Mouse (Mus musculus) cerebellum, adult (tissue): ENCODE results near the gene Angpt4.
A peak's percentile ranks its signal among the peaks of the same experiment; 100 is the strongest.

Experiments
- ATAC-seq: cut with Nextera tagmentation; 2 replicates; pipeline ENCODE4 v1.9.2; 2017; ENCODE audit warnings: mild to moderate bottlenecking, moderate library complexity, mixed read lengths; ENCODE audit not compliant: insufficient number of reproducible peaks, low FRiP score, low TSS enrichment

The Angpt4 gene

DNA sequence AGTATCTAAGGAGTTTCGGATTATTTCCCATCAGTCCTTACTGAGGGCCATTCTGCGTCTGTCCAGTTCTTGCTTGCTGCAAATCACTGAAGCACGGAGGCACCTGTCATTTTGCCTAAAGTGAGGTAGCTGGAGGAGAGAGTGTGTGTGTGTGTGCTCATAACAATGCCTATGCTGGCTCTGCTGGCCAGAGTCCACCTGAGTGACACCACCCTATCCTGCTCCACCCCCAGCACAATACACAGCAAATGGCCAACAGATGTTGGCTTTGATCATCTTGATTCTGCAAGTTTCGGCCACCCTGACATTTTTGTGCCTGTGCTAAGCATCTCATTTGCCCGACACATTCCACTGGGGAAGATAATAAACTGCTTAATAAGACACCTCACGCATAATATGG, 67.5 kb downstream of the Angpt4 start:
- no peak for ATAC-seq

DNA sequence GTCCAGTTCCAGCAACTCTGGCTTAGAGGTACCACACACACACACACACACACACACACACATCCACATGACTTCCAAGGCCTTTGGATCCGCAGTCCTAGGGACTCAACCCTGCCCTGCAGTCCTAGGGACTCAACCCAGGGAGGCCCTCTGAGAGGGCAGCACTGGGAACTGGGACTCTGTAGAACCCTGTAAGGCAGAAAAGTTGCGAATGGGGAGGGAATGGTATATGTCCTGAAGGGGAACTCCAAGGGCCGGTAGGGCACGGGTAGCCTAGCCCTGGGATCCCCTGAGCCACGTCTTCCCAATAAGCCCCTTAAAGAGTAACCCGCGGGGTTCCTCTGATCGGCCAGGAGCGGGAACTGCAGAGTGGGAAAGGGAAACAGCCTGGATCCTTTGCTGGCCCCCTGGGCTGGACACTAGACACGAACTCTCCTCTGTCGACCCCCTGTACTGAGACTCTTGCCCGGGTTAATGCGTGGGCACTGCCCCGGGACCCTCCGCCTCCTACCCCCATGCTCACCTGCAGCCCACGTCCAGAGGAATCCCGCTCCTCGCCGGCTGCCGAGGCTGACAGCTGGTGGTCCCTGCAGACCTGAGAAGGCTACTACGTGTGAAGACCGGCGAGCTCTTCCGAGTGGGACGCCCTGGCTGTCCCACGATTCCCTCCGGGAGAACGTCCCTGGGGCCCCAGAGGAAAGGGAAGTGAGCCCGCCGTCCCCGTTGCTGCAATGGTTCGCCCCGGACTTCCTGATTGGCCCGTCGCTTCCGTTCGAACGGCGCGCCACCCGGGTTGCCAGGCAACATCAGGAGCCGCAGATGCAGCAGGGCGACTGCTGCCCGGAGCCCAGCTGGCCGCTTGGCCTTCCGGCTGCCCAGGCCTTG, 68.7 kb downstream of the Angpt4 start, which contains the start of gene Fam110a:
Gene Fam110a, minus strand, starts transcription at position 750 of the 885 bp plus-strand sequence.
- ATAC-seq = peak; percentile 85

DNA sequence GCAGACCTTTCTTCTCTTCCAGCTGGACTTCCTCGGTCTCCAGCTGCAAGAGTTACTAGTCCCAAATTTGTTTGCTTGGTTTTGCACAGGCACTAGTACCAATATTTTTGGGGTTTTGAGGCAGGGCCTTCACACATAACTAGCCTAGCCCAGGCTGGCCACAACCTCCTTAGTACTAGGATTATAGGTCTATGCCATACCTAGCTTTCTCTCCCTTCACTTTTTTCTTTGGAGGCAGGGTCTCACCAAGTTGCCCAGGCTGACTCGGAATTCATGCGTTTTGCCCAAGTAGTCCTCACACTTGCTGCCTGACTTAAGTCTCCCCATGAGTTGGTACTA, 69.3 kb downstream of the Angpt4 start:
- no peak for ATAC-seq

DNA sequence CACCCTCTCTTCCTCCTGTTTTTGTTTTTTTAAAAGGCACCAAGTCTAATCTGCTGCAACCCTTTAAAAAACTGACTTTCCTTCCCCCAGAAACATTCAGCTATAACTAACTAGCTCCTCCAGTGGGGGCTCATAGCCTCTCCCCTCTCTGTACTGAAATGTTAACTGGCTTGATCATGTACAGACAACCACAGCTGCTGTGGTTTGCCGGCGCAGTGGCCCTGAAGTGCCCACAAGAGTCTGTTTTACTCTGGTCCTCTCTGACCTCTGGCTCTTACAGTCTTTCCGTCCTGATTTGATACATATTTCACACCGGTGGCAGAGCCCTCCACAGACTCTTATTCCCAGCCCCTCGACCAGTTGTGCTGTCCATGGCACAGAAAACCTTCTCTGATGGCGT, 70.3 kb downstream of the Angpt4 start:
- no peak for ATAC-seq

DNA sequence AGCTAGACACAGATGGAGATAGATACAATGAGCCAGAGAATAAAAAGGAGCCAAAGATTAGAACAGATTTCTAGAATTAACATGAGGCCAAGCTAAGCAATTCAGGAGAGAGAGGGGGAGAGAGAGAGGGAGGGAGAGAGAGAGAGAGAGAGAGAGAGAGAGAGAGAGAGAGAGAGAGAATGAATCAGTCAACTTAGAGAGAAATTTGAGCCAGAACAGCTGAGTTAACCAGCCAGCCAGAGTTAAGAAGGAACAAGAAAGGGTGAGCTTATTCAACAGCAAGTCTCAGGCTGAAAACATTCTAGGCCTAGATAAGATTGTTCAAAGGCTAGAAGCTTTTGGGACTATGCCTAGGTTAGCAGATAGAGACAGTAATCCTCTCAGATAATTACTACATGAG, 71.5 kb downstream of the Angpt4 start:
- ATAC-seq = no peak

DNA sequence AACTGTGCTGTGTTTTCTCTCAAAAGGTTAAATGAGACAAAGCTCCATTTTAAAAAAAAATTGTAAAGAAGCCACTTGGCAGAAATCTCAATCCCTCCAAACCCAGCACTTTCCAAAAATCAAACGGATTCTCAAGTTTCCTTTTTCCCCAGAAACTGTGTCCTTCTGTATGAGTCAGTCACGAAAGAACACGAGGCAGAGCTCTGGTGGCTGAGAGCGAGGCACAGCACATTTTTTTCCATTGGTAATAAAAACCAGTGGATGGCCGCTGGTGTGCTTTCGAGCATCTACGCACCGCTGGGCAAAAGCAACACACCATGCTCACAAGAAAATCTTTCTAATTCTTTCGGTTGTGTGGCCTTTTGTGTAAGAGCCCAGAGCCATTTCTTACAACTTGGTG, 73.0 kb downstream of the Angpt4 start:
- ATAC-seq = no peak

DNA sequence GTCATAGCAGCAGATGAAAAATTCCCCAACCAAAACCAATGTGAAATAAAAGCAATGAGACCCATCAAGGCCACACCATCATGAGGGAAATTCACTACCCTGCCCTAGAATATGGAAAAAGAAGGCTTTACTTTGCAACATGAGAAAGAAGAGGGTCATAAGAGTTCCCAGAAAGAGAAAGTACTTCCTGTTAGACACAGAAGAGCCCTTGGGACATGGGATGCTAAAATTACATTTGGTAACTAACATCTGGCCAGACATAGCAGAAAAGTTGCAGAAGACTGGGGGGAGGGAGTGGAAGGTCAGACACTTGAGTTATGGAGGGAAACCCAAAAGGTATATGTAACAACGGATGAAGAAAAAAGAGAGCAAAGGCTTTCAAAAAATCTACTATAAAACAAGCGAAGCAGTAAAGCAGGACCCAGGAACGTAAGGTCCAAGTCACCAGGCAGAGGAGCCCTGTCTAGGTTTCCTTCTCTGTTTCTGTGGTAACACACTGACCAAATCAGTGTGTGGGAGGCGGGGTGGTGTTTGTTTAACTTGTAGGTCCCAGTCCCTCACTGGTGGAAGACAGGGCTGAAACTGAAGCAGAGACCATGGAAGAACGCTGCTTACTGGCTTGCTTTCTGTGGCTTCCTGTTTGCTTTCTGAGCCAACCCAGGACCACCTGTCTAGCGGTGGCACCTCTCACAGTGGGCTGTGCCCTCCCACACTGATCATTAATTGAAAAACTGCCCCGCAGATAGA, 74.6 kb downstream of the Angpt4 start:
- no peak for ATAC-seq

DNA sequence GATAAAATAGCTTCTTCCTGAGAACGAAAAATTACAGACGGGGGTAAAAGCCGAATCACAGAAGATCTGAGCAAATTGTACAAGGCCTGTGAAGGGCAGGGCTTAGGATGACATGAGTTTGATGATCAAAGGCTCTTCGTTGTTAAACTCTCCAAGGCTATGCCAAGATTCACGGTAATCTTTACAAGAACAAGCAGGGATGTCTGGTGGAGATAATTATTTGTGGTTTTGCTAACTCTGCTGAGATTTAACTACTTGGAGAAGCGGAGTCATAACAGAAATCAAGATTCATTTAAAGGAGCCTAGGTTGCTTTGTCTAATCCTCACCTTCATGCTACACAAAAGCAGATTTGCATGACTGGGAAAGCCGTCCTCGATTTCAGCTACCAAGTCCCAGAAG, 75.9 kb downstream of the Angpt4 start:
- no peak for ATAC-seq

DNA sequence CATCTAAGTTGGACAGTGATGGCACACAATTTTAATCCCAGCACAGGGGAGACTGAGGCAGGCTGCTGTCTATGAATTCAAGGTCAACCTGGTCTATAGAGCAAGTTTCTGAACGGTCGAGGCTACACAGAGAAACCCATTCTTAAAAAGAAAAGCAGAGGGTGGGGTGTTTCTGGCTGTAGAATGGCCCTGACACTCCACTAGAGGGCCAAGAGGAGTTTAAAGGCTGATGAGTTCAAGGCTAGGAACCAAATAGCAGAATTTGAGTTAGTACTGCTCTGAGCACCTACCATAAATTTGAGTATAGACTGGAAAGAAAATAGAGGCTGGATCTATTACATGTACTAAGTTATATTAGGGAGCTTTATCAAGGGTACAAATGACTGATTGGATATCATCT, 78.0 kb downstream of the Angpt4 start:
- no peak for ATAC-seq

DNA sequence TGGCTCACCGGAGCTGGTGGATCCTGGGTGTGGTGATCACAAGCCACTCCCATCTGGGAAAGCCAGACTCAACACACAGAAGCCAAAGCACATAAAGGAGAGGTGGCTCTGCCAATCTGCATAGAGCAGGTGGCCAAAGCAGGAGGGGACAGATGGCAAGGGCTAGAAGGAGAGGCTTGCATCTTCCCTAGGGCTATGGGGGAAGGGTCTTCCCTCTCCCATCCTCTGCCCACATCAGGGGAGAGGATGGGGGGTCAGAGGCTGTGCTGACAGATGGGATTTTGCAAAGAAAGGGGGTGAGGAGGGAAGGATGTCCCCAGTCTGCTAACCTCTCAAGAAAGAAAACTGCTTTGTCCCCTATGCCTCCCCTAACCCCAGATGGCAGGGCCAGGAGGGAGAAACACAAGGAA, 80.0 kb downstream of the Angpt4 start:
- peak; percentile 38; the same call in 1 of the 2 replicates for ATAC-seq

DNA sequence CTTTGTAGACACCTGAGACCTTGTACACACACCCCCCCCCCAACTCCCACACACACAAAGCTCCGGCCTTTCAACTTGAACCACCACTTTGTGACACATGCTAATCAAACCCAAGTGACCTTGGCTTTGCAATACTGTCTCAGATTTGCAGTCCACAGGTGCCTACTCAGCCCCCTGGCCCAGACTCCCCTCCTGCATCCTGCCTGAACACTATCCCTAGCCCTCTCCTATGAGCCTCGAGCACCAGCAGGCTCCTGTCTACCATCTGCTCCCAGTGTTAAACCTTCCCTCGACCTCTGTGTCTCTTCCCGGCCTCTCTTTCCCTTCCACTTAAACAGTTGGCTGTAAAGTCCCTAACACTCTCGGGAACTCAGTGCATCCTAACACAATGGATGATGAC, 80.4 kb downstream of the Angpt4 start:
- ATAC-seq = no peak

DNA sequence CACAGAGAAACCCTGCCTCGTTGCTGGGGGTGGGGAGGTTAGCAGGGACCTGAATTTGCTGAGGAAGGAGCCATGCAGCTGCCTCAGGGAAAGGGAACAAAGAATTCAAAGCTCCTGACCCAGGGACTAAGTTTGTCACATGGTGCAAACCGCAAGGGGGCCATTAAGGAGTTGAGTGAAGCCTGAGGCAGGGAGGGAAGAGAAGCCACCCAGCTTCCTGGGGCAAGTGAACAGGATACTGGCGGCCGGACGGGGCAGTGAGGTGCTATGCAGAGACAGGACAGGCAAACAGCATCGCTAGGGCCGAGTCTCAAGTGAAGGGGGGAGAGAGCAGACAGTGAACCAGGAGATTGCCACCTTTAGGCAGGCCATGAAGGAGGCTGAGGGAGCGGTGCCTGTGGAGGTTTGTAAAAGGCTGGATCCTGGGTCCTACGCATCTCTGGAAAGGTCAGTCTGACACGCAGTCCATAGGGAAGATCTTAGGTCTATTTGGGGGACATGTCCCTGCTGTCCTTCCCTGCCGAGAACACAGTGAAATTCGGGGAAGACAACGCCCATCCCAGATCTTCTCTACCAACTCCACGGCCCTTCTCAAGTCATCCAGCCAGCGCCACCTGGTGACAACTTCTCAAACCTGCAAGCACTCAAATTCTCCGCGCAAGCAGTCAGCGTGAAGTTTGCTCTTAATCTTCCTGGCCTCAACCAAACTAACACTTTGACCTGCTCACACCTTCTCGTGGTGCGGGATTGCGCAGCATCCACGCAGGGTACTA, 83.5 kb downstream of the Angpt4 start:
- ATAC-seq = no peak
